Mouse (Mus musculus): Measurements from ENCODE around the gene Cbfb. TPM values are rescaled to one million over a fixed set of nuclear protein-coding genes. Genes with fewer than 3 reads are reported as not detected.
"Not testable (repeated sequence)": the region's sequence is repeated elsewhere in the genome, so short reads cannot be mapped to it uniquely, and the experiment has no call there.

Cbfb gene
- polyA plus RNA-seq, 1 experiment = 0.06 TPM

DNA sequence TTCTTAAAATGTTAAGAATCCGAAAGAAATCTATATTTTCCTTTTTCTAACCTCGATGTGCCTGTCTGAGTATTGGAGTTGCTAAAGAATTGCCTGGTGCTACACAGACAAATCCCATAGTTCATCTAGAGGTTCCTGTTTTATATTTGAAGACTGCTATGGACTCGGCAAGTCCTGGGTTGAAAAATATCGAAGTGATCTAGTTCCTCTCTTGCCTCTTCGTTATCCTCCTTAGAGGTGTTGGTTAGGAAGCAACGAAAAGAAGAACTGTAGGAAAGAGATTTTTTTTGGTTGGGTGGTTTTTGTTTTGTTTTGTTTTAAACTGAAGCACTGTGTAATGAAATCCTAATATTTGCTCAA lies 1.5 kb downstream of the Cbfb start:
- Histone ChIP-seq H3K36me3 (ENCODE audit: control insufficient read depth) (no peaks in the 10 kb centered on the region), H3K4me1 (ENCODE audit: control insufficient read depth) (peaks cover 12% of the 10 kb centered on the region), H3K9me3 (ENCODE audit: control insufficient read depth, low read length) (no peaks in the 10 kb centered on the region), H3K4me3 (replicated peaks) (no peak overlapping the region), H3K27me3 (ENCODE audit: control insufficient read depth) (peaks cover 57% of the 10 kb centered on the region)
- TF ChIP-seq GATA1 (IDR thresholded peaks at IDR 0.05; ENCODE audit: low read length) = no peak
- no peak for TF ChIP-seq TAL1 (IDR thresholded peaks at IDR 0.05; ENCODE audit: low read length)

DNA sequence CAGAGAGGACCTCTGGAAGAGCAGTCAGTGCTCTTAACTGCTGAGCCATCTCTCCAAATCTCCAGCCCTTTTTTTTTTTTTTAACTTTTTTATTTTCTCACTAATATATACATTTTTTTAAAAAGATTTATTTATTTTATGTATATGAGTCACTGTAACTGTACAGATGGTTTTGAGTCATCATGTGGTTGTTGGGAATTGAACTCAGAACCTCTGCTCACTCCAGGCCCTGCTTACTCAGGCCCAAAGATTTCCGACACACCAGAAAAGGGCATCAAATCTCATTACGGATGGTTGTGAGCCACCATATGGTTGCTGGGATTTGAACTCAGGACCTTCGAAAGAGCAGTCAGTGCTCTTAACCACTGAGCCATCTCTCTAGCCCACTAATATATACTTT lies 4.8 kb downstream of the Cbfb start:
- not testable (repeated sequence) for H3K36me3 ChIP-seq (ENCODE audit: control insufficient read depth); H3K9me3 ChIP-seq (ENCODE audit: control insufficient read depth, low read length); H3K4me3 ChIP-seq (replicated peaks)
- Histone ChIP-seq H3K27me3 (ENCODE audit: control insufficient read depth) (peaks cover 35% of the 10 kb centered on the region), H3K4me1 (ENCODE audit: control insufficient read depth) (peaks cover 12% of the 10 kb centered on the region)

DNA sequence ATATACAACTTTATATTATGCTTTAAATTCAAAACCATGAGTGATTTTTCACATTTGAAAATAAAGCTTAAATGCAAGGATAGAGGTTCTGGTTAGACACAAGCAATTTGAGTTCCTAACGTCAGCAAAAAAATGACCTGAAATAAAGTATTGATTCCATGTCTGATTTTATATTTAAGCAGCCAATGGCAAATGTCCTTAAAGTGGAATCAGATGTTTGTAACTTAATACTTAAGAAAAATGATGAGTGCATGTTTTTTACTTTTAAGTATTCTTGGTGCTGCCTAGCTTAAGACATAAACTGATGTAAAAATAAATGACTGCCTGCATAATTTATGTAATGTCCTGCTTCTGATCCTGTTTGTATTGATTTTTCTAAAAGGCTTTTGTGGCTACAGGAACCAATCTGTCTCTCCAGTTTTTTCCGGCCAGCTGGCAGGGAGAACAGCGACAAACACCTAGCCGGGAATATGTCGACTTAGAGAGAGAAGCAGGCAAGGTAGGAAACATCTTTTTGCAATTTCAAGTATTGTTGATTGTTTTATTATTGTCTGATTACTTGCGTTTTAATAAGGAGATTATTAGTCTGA lies 7.8 kb downstream of the Cbfb start:
- TF ChIP-seq GATA1 (IDR thresholded peaks at IDR 0.05; ENCODE audit: low read length) (no peak), TAL1 (IDR thresholded peaks at IDR 0.05; ENCODE audit: low read length) (no peak)
- Histone ChIP-seq H3K27me3 (ENCODE audit: control insufficient read depth) (peaks cover 7% of the 10 kb centered on the region), H3K4me1 (ENCODE audit: control insufficient read depth) (no peaks in the 10 kb centered on the region), H3K36me3 (ENCODE audit: control insufficient read depth) (no peaks in the 10 kb centered on the region), H3K4me3 (replicated peaks) (no peak overlapping the region), H3K9me3 (ENCODE audit: control insufficient read depth, low read length) (no peaks in the 10 kb centered on the region)

DNA sequence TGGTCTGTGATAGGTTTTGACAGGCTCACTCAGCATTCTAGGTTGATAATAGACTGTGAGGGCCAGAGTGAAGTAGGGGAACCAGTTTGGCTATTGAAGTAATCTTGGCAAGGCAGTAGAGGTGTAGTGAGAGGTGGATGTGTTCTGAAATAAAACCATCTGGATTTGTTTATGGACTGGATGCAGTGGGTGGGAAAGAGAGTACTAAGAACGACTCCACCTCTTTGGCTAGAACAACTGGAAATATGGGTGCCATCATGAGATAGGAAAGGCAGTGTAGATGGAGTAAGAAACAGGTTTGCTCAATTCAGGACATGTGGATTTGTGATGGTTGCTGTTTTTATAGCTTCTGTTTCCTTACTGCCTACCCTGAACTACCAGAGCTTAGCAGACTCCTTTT lies 11.7 kb downstream of the Cbfb start:
- H3K36me3 ChIP-seq (ENCODE audit: control insufficient read depth) = no peaks in the 10 kb centered on the region
- H3K4me1 ChIP-seq (ENCODE audit: control insufficient read depth) = no peaks in the 10 kb centered on the region
- TF ChIP-seq TAL1 (IDR thresholded peaks at IDR 0.05; ENCODE audit: low read length) (no peak), GATA1 (IDR thresholded peaks at IDR 0.05; ENCODE audit: low read length) (no peak)
- H3K27me3 ChIP-seq (ENCODE audit: control insufficient read depth) = no peaks in the 10 kb centered on the region
- H3K4me3 ChIP-seq (replicated peaks) = no peak overlapping the region
- H3K9me3 ChIP-seq (ENCODE audit: control insufficient read depth, low read length) = no peaks in the 10 kb centered on the region

DNA sequence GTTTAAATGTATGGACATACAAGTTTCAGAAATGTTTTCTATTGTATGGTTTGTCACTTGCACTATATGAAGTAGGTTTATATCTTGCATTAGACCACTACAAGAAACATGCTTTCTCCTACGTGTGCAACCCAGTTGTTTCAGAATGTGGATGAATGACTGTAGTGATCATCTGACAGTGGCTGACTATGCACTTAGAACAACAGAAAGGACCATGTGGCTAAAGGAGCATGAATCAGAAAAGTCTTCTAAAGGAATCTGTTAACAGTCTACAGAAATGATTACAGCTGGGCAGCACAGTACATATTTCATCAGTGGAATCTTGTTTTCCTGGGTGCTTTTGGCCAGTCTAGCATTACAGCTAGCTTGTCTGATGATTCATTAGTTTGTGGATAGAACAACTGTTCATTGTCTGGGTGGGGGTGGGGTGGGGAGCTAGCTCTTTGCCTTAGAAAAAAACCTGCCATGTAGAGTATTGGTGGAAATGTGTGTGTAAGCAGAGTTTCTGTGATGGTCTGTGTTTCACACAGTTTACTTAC lies 16.1 kb downstream of the Cbfb start:
- Histone ChIP-seq H3K27me3 (ENCODE audit: control insufficient read depth) (no peaks in the 10 kb centered on the region), H3K9me3 (ENCODE audit: control insufficient read depth, low read length) (no peaks in the 10 kb centered on the region), H3K36me3 (ENCODE audit: control insufficient read depth) (no peaks in the 10 kb centered on the region), H3K4me1 (ENCODE audit: control insufficient read depth) (no peaks in the 10 kb centered on the region), H3K4me3 (replicated peaks) (no peak overlapping the region)
- TF ChIP-seq GATA1 (IDR thresholded peaks at IDR 0.05; ENCODE audit: low read length) = no peak
- no peak for TF ChIP-seq TAL1 (IDR thresholded peaks at IDR 0.05; ENCODE audit: low read length)

DNA sequence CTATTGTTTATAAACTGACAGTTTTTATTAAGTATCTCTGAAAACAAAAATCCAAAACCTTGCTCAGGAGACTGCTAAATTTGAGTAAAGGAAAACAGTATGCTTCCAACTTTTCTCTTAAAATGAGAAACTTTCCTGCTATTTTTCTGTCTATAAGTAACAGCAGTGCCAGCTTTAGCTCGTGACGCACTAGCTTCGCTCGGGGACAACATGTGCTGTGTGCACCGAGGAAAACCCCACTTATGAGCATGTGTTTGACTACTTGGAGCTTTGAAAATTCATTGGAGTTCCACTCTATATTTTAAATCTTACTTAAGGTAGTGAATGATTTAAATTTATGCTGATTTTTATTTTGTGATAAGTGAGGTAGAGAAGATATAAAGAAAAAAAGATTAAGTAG lies 21.7 kb downstream of the Cbfb start:
- no peak for TF ChIP-seq GATA1 (IDR thresholded peaks at IDR 0.05; ENCODE audit: low read length)
- Histone ChIP-seq H3K36me3 (ENCODE audit: control insufficient read depth) (no peaks in the 10 kb centered on the region), H3K4me3 (replicated peaks) (no peak overlapping the region), H3K4me1 (ENCODE audit: control insufficient read depth) (no peaks in the 10 kb centered on the region), H3K27me3 (ENCODE audit: control insufficient read depth) (no peaks in the 10 kb centered on the region), H3K9me3 (ENCODE audit: control insufficient read depth, low read length) (no peaks in the 10 kb centered on the region)

DNA sequence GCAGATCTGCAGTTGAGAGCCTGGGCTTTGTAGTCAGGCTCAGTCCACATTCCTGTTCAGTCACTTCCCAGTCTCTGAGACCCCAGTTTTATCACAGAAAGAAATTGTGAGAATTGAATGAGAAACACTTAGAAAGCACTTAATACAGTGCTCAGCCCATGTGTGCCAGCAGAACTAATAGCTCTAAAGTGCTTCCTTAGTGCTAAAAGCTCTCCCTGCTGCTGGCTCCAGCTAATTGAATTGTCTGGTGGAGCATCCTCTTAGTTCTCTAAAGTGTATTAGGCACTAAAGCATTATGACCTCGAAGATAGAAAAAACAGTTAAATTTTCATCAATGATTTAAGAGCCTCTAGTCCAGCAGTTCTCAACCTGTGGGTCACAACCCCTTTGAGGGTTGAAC lies 35.3 kb downstream of the Cbfb start:
- H3K4me1 ChIP-seq (ENCODE audit: control insufficient read depth) = peaks cover 9% of the 10 kb centered on the region
- no peaks in the 10 kb centered on the region for H3K9me3 ChIP-seq (ENCODE audit: control insufficient read depth, low read length)
- TF ChIP-seq TAL1 (IDR thresholded peaks at IDR 0.05; ENCODE audit: low read length) = no peak
- TF ChIP-seq GATA1 (IDR thresholded peaks at IDR 0.05; ENCODE audit: low read length) = no peak
- H3K36me3 ChIP-seq (ENCODE audit: control insufficient read depth) = no peaks in the 10 kb centered on the region
- H3K4me3 ChIP-seq (replicated peaks) = no peak overlapping the region
- H3K27me3 ChIP-seq (ENCODE audit: control insufficient read depth) = no peaks in the 10 kb centered on the region

DNA sequence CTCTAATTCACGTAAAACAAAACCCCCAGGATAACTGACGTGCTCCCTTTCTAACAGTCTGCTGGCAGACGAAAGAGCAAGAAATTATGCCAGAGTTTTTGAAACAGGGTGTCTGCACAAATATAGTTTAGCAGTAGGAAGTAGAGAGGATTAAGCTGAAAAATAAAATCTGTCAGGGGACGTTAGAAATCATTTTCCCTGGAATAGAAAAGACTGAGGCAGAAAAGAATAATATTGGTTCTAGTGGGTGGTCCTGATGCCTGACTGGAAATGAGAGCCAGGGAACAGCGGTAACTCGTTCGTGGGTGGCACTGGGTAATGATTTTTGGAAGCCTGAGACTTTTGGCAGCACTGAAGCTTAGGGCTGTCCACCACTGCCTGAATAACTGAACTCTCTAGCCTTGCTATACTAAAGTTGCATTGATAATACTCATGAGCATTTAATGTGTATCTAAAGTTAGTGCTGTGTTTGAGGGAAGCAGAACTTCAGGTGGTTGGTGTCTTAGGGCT lies 36.3 kb downstream of the Cbfb start:
- TF ChIP-seq GATA1 (IDR thresholded peaks at IDR 0.05; ENCODE audit: low read length) (no peak), TAL1 (IDR thresholded peaks at IDR 0.05; ENCODE audit: low read length) (no peak)
- H3K9me3 ChIP-seq (ENCODE audit: control insufficient read depth, low read length) = no peaks in the 10 kb centered on the region
- H3K4me3 ChIP-seq (replicated peaks) = no peak overlapping the region
- H3K36me3 ChIP-seq (ENCODE audit: control insufficient read depth) = no peaks in the 10 kb centered on the region
- H3K27me3 ChIP-seq (ENCODE audit: control insufficient read depth) = no peaks in the 10 kb centered on the region
- H3K4me1 ChIP-seq (ENCODE audit: control insufficient read depth) = peaks cover 9% of the 10 kb centered on the region

DNA sequence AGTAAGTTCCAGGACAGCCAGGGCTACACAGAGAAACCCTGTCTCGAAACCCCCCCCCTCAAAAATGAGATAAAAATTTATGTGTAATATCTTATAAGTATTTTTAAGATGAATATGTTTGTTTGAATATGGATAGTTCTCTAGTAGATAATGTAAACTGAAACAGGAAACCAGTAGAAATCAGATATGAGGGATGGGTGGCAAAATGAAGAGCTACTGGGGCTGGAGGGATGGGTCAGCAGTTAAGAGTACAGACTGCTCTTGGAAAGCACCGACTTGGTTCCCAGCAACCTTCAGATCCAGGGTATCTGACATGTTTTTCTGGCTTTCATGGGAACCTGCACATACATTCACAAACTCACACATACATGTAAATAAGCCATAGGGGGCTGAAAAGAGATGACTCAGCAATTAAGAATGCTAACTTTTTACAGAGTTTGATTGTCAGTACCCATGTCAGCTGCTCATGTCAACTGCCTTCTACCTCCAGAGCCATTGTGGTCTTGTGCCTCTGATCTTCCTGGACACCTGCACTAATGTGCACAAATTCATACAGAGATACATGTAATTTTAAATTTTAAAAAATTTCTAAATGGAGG lies 37.3 kb downstream of the Cbfb start:
- Histone ChIP-seq H3K27me3 (ENCODE audit: control insufficient read depth) (no peaks in the 10 kb centered on the region), H3K36me3 (ENCODE audit: control insufficient read depth) (no peaks in the 10 kb centered on the region), H3K9me3 (ENCODE audit: control insufficient read depth, low read length) (no peaks in the 10 kb centered on the region), H3K4me3 (replicated peaks) (no peak overlapping the region), H3K4me1 (ENCODE audit: control insufficient read depth) (peaks cover 9% of the 10 kb centered on the region)
- TF ChIP-seq GATA1 (IDR thresholded peaks at IDR 0.05; ENCODE audit: low read length) = no peak

All from erythroblast, embryonic 14.5 days (primary cell).